Mouse (Mus musculus): ENCODE results near the gene Gm45140. TPM values are rescaled to one million over a fixed set of nuclear protein-coding genes. Genes with fewer than 3 reads are reported as not detected.

Gene Gm45140
- polyA plus RNA-seq, 1 experiment from 2014 or later = 2.3 TPM

- H3K9me3 ChIP-seq (replicated peaks; ENCODE audit: control insufficient read depth, low read length) = no peaks in the 10 kb centered on the region
- H3K27me3 ChIP-seq (ENCODE audit: control insufficient read depth, insufficient read depth, low read length) = no peaks in the 10 kb centered on the region
- peak within 1 kb of the TSS; percentile 94 for H3K27ac ChIP-seq (ENCODE audit: low read depth, low read length)
- peaks cover 24% of the 10 kb centered on the region for H3K36me3 ChIP-seq (ENCODE audit: control insufficient read depth, insufficient read depth, low read length)
- H3K4me2 ChIP-seq = peak within 1 kb of the TSS; percentile 89
- H3K9ac ChIP-seq (ENCODE audit: low read depth, low read length) = peak within 1 kb of the TSS; percentile 83
- ATAC-seq (replicated peaks; ENCODE audit: insufficient number of reproducible peaks, low FRiP score, low TSS enrichment) = peak; percentile 93
- WGBS (ENCODE audit: insufficient replicate concordance) = under 1% methylated on average over 46 of the region's 46 CpGs
- H3K4me1 ChIP-seq (ENCODE audit: control insufficient read depth, insufficient read depth, low read length) = 0 out of 2 replicates have a peak, but pooled peaks cover 5% of the 10 kb centered on the region
- peak within 1 kb of the TSS; percentile 63 for H3K4me3 ChIP-seq (ENCODE audit: low read depth, low read length)
Measured at GRCm38 (mm10) chr6:87838551-87839197, 3.1 kb upstream of the Gm45140 start, which contains the start of gene Isy1. TSS of gene Isy1 (minus strand) at chr6:87838798.

- no peak overlapping the region for H3K9ac ChIP-seq (ENCODE audit: low read depth, low read length)
- no peak overlapping the region for H3K4me3 ChIP-seq (ENCODE audit: low read depth, low read length)
- WGBS (ENCODE audit: insufficient replicate concordance) = 92% methylated on average over 2 of the region's 2 CpGs
- H3K4me2 ChIP-seq = no peak overlapping the region
- no peaks in the 10 kb centered on the region for H3K9me3 ChIP-seq (replicated peaks; ENCODE audit: control insufficient read depth, low read length)
- no peaks in the 10 kb centered on the region for H3K4me1 ChIP-seq (ENCODE audit: control insufficient read depth, insufficient read depth, low read length)
- H3K36me3 ChIP-seq (ENCODE audit: control insufficient read depth, insufficient read depth, low read length) = peaks cover 32% of the 10 kb centered on the region
- no peak for ATAC-seq (replicated peaks; ENCODE audit: insufficient number of reproducible peaks, low FRiP score, low TSS enrichment)
- no peaks in the 10 kb centered on the region for H3K27me3 ChIP-seq (ENCODE audit: control insufficient read depth, insufficient read depth, low read length)
- no peak overlapping the region for H3K27ac ChIP-seq (ENCODE audit: low read depth, low read length)
Measured at GRCm38 (mm10) chr6:87820366-87820765, 15.2 kb downstream of the Gm45140 start.

DNA sequence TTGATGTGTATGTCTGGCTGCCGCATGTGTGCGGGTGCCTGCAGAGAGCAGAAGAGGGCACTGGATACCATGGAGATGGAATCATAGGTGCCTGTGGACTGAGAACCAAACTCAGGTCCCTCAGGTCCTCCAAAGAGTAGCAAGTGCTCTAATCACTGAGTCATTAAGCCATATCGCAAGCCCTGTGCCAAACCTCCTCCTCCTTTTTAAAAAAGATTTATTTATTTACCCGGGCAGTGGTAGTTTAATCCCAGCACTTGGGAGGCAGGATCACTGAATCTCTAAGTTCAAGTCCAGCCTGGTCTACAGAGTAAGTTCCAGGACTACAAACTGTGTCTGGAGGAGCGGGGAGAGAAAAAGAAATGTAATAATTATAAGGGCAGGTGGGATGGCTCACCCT, 21.1 kb downstream of the Gm45140 start:
- no peaks in the 10 kb centered on the region for H3K9me3 ChIP-seq (replicated peaks; ENCODE audit: control insufficient read depth, low read length)
- peaks cover 9% of the 10 kb centered on the region for H3K36me3 ChIP-seq (ENCODE audit: control insufficient read depth, insufficient read depth, low read length)
- no peak overlapping the region for H3K9ac ChIP-seq (ENCODE audit: low read depth, low read length)
- H3K27ac ChIP-seq (ENCODE audit: low read depth, low read length) = no peak overlapping the region
- no peak overlapping the region for H3K4me2 ChIP-seq
- H3K27me3 ChIP-seq (ENCODE audit: control insufficient read depth, insufficient read depth, low read length) = no peaks in the 10 kb centered on the region
- peaks cover 8% of the 10 kb centered on the region for H3K4me1 ChIP-seq (ENCODE audit: control insufficient read depth, insufficient read depth, low read length)
- ATAC-seq (replicated peaks; ENCODE audit: insufficient number of reproducible peaks, low FRiP score, low TSS enrichment) = no peak
- H3K4me3 ChIP-seq (ENCODE audit: low read depth, low read length) = no peak overlapping the region
- 85% methylated on average over 5 of the region's 5 CpGs for WGBS (ENCODE audit: insufficient replicate concordance)

GRCm38 (mm10) chr6:87812656-87813055, 22.9 kb downstream of the Gm45140 start:
- no peak for ATAC-seq (replicated peaks; ENCODE audit: insufficient number of reproducible peaks, low FRiP score, low TSS enrichment)
- 78% methylated on average over 1 of the region's 1 CpGs for WGBS (ENCODE audit: insufficient replicate concordance)
- H3K36me3 ChIP-seq (ENCODE audit: control insufficient read depth, insufficient read depth, low read length) = peaks cover 5% of the 10 kb centered on the region; the same call in 1 of the 2 replicates
- H3K4me2 ChIP-seq = peak overlapping the region; percentile 97
- peaks cover 8% of the 10 kb centered on the region for H3K4me1 ChIP-seq (ENCODE audit: control insufficient read depth, insufficient read depth, low read length)
- no peaks in the 10 kb centered on the region for H3K9me3 ChIP-seq (replicated peaks; ENCODE audit: control insufficient read depth, low read length)
- no peak overlapping the region; the same call in 1 of the 2 replicates for H3K9ac ChIP-seq (ENCODE audit: low read depth, low read length)
- no peak overlapping the region for H3K27ac ChIP-seq (ENCODE audit: low read depth, low read length)
- H3K27me3 ChIP-seq (ENCODE audit: control insufficient read depth, insufficient read depth, low read length) = no peaks in the 10 kb centered on the region
- H3K4me3 ChIP-seq (ENCODE audit: low read depth, low read length) = peak overlapping the region; percentile 80; the same call in 1 of the 2 replicates

GRCm38 (mm10) chr6:87811675-87812338, 23.8 kb downstream of the Gm45140 start, which contains the start of gene Rab43:
TSS of gene Rab43 (minus strand) at chr6:87812164.
- peak within 1 kb of the TSS; percentile 97 for H3K4me2 ChIP-seq
- no peaks in the 10 kb centered on the region for H3K9me3 ChIP-seq (replicated peaks; ENCODE audit: control insufficient read depth, low read length)
- peak within 1 kb of the TSS; percentile 60 for H3K27ac ChIP-seq (ENCODE audit: low read depth, low read length)
- peak within 1 kb of the TSS; percentile 80 for H3K4me3 ChIP-seq (ENCODE audit: low read depth, low read length)
- peaks cover 8% of the 10 kb centered on the region for H3K4me1 ChIP-seq (ENCODE audit: control insufficient read depth, insufficient read depth, low read length)
- H3K9ac ChIP-seq (ENCODE audit: low read depth, low read length) = peak within 1 kb of the TSS; percentile 84
- H3K27me3 ChIP-seq (ENCODE audit: control insufficient read depth, insufficient read depth, low read length) = no peaks in the 10 kb centered on the region
- H3K36me3 ChIP-seq (ENCODE audit: control insufficient read depth, insufficient read depth, low read length) = peaks cover 3% of the 10 kb centered on the region; the same call in 1 of the 2 replicates
- WGBS (ENCODE audit: insufficient replicate concordance) = 0% methylated on average over 52 of the region's 56 CpGs
- peak; percentile 95 for ATAC-seq (replicated peaks; ENCODE audit: insufficient number of reproducible peaks, low FRiP score, low TSS enrichment)

DNA sequence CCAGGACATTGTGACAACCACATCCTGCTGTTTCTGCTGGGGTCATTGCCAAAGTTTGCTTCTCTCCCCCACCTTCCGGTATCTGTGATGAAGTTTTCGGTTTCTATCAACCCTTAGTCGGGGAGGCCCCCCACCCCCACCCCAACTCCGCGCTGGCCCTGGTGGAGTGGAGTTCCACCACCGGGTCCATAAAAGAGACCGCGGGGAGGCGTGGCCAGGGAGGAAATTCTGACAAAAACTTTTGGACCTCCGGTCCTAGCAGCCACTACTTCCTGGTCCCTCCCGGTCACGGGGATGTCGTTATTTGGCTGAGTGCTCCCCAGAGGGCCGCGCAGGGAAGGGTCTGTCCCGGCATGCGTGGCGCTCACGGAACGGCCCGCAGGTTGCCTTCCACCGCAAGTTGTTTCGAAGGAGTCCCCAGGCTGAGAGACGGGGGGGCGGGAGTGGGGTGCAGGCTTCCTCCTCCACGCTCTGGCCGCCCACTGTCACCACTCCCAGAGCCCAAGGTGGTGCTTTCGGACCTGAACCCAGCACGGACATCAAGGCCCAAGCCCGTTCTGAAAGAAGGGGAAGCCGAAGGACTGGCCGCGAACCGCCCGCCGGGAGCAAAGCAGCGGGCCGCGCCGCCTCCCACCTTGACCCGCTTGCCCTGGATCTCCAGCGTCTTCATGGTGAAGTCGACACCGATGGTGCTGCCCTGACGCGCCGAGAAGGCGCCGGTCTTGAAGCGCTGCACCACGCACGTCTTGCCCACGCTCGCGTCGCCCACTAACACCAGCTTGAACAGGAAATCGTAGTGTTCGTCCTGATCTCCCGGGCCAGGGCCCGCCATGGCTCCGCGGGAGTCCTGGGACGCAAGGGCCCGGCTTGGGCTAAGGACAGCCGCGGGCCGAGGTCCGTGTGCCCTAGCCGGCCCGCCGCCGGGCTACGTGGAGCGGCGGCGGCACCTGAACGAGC, 24.6 kb downstream of the Gm45140 start:
- Histone ChIP-seq H3K36me3 (ENCODE audit: control insufficient read depth, insufficient read depth, low read length) (0 out of 2 replicates have a peak, but pooled peaks cover 3% of the 10 kb centered on the region), H3K4me3 (ENCODE audit: low read depth, low read length) (peak overlapping the region; percentile 80), H3K4me2 (peak overlapping the region; percentile 97), H3K27ac (ENCODE audit: low read depth, low read length) (peak overlapping the region; percentile 60), H3K9me3 (replicated peaks; ENCODE audit: control insufficient read depth, low read length) (no peaks in the 10 kb centered on the region), H3K27me3 (ENCODE audit: control insufficient read depth, insufficient read depth, low read length) (no peaks in the 10 kb centered on the region), H3K4me1 (ENCODE audit: control insufficient read depth, insufficient read depth, low read length) (peaks cover 8% of the 10 kb centered on the region), H3K9ac (ENCODE audit: low read depth, low read length) (peak overlapping the region; percentile 84)
- WGBS (ENCODE audit: insufficient replicate concordance) = under 1% methylated on average over 77 of the region's 77 CpGs
- ATAC-seq (replicated peaks; ENCODE audit: insufficient number of reproducible peaks, low FRiP score, low TSS enrichment) = peak; percentile 27

DNA sequence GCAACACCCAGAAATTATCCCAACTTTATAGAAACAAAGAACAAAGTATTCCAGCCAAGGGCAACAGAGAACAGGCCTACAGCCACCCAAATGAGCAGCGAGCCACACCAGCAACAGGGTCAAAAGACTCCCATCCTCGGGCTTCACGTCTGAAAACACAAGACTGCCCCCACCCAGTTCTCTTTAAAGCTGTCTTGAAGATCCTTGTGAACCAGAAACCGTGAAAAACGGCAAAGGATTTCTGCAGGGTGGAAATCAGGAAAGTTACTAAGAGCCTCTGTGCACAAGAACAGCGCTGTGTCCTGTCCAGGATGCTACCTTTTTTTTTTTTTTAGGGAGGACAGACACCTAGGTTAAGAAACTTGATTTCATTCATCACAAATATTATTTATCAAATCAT, 25.3 kb downstream of the Gm45140 start:
- H3K27me3 ChIP-seq (ENCODE audit: control insufficient read depth, insufficient read depth, low read length) = no peaks in the 10 kb centered on the region
- peak overlapping the region; percentile 97 for H3K4me2 ChIP-seq
- ATAC-seq (replicated peaks; ENCODE audit: insufficient number of reproducible peaks, low FRiP score, low TSS enrichment) = no peak
- H3K27ac ChIP-seq (ENCODE audit: low read depth, low read length) = no peak overlapping the region
- whole genome bisulfite sequencing (ENCODE audit: insufficient replicate concordance) = 40% methylated on average over 6 of the region's 6 CpGs
- H3K9me3 ChIP-seq (replicated peaks; ENCODE audit: control insufficient read depth, low read length) = no peaks in the 10 kb centered on the region
- H3K4me1 ChIP-seq (ENCODE audit: control insufficient read depth, insufficient read depth, low read length) = peaks cover 8% of the 10 kb centered on the region
- H3K4me3 ChIP-seq (ENCODE audit: low read depth, low read length) = peak overlapping the region; percentile 80
- peak overlapping the region; percentile 84 for H3K9ac ChIP-seq (ENCODE audit: low read depth, low read length)
- 0 out of 2 replicates have a peak, but pooled peaks cover 3% of the 10 kb centered on the region for H3K36me3 ChIP-seq (ENCODE audit: control insufficient read depth, insufficient read depth, low read length)

GRCm38 (mm10) chr6:87809651-87810161, 25.9 kb downstream of the Gm45140 start:
- Histone ChIP-seq H3K4me3 (ENCODE audit: low read depth, low read length) (no peak overlapping the region), H3K9me3 (replicated peaks; ENCODE audit: control insufficient read depth, low read length) (no peaks in the 10 kb centered on the region), H3K4me2 (peak overlapping the region; percentile 97), H3K9ac (ENCODE audit: low read depth, low read length) (0 out of 2 replicates have a peak overlapping the region, but pooled peaks have one; percentile 11), H3K36me3 (ENCODE audit: control insufficient read depth, insufficient read depth, low read length) (0 out of 2 replicates have a peak, but pooled peaks cover under 1% of the 10 kb centered on the region), H3K27me3 (ENCODE audit: control insufficient read depth, insufficient read depth, low read length) (no peaks in the 10 kb centered on the region), H3K4me1 (ENCODE audit: control insufficient read depth, insufficient read depth, low read length) (peaks cover 8% of the 10 kb centered on the region), H3K27ac (ENCODE audit: low read depth, low read length) (no peak overlapping the region)
- 86% methylated on average over 6 of the region's 6 CpGs for WGBS (ENCODE audit: insufficient replicate concordance)
- ATAC-seq (replicated peaks; ENCODE audit: insufficient number of reproducible peaks, low FRiP score, low TSS enrichment) = no peak

All from heart, embryonic 11.5 days (tissue).